Mouse (Mus musculus) liver, adult 2 months (tissue): ENCODE results near the gene Sugt1.
A peak's percentile ranks its signal among the peaks of the same experiment; 100 is the strongest.

Source experiments
- CTCF ChIP-seq: fragments of 200-500 bp; IDR thresholded peaks from 2 replicates; pipeline ENCODE4 v1.5.1; 2011; ENCODE audit warnings: low read depth, low read length, control low read depth
- POLR2A ChIP-seq: fragments of 200-500 bp; IDR thresholded peaks from 2 replicates; pipeline ENCODE4 v1.6.1; 2011; ENCODE audit warnings: low read length, control low read depth; ENCODE audit not compliant: insufficient read depth; ENCODE audit errors: extremely low read depth

DNA sequence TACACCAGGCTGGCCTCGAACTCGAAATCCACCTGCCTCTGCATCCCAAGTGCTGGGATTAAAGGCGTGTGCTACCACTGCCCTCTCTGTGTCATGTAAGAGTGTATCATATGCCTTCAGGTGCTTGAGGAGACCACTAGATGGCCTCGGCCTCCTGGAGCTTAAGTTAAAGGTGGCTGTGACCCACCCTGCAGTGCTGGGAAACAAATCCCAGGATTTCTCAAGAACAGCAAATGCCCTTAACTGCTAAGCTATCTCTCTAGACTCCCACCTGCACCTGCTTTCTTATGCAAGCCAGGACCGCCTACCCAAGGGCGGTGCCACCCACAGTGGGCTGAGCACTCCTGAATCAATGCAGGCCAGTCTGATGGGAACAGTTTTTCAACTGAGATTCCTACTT is 22.7 kb upstream of the Sugt1 start:
- TF ChIP-seq CTCF: peak; percentile 33; the same call in 1 of the 2 replicates
- TF ChIP-seq POLR2A: no peak
